Mouse (Mus musculus): ENCODE results near the gene Spcs2. TPM values are rescaled to one million over a fixed set of nuclear protein-coding genes. Genes with fewer than 3 reads are reported as not detected.

Gene Spcs2
- 345 and 352 TPM in 2 replicates for polyA plus RNA-seq (2014; fragmentation: Nextera tagmentation; extraction: Ambion mirVana)

DNA sequence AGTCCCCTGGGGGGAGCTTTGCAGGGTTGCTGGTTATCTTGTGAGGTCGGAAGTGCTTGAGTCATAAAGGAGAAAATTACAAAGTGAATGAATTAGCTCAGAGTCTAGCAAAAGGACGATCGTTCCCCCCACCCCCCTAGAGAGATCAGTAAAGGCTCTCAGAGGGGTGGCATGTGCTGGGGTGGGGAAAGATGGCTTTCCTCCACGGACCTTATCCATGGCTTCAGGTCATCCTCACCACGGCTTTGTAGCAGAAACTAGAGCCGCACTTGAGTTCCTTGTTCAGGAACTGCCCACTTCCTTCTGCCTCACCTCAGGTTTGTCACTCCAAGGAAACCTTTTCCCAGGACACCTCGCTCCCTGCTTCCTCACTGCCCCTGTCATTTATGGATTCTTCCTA is at the start of gene Spcs2:
Spcs2 (minus strand) TSS at position 101 of the 400 bp plus-strand sequence.
- DNase-seq (ENCODE audit: low spot score), result no peak
- Histone ChIP-seq H3K4me3 (ENCODE audit: low read depth, low read length) (no peak within 1 kb of the TSS), H3K4me1 (ENCODE audit: control insufficient read depth, insufficient read depth, low read length) (no peaks in the 10 kb centered on the region), H3K36me3 (ENCODE audit: control insufficient read depth, insufficient read depth, low read length) (no peaks in the 10 kb centered on the region), H3K4me2 (ENCODE audit: low read depth, severe bottlenecking) (no peak within 1 kb of the TSS), H3K27ac (replicated peaks; ENCODE audit: low read depth, low read length) (no peak within 1 kb of the TSS), H3K9ac (ENCODE audit: low read length) (no peak within 1 kb of the TSS), H3K27me3 (ENCODE audit: control insufficient read depth, insufficient read depth, low read length) (no peaks in the 10 kb centered on the region), H3K9me3 (ENCODE audit: control insufficient read depth, low read length) (no peaks in the 10 kb centered on the region)
- 43% methylated on average over 7 of the region's 7 CpGs for WGBS
- no peak for ATAC-seq (ENCODE audit: insufficient number of reproducible peaks, low FRiP score, low TSS enrichment, low read depth)

- Histone ChIP-seq H3K9me3 (ENCODE audit: control insufficient read depth, low read length) (no peaks in the 10 kb centered on the region), H3K27me3 (ENCODE audit: control insufficient read depth, insufficient read depth, low read length) (no peaks in the 10 kb centered on the region), H3K4me1 (ENCODE audit: control insufficient read depth, insufficient read depth, low read length) (no peaks in the 10 kb centered on the region), H3K9ac (ENCODE audit: low read length) (no peak overlapping the region), H3K4me2 (ENCODE audit: low read depth, severe bottlenecking) (no peak overlapping the region), H3K4me3 (ENCODE audit: low read depth, low read length) (no peak overlapping the region), H3K36me3 (ENCODE audit: control insufficient read depth, insufficient read depth, low read length) (no peaks in the 10 kb centered on the region), H3K27ac (replicated peaks; ENCODE audit: low read depth, low read length) (no peak overlapping the region)
- no peak for ATAC-seq (ENCODE audit: insufficient number of reproducible peaks, low FRiP score, low TSS enrichment, low read depth)
- 81% methylated on average over 5 of the region's 5 CpGs for WGBS
- DNase-seq (ENCODE audit: low spot score), result no peak
Measured at GRCm38 (mm10) chr7:99911038-99911437, 47.8 kb upstream of the Spcs2 start.

DNA sequence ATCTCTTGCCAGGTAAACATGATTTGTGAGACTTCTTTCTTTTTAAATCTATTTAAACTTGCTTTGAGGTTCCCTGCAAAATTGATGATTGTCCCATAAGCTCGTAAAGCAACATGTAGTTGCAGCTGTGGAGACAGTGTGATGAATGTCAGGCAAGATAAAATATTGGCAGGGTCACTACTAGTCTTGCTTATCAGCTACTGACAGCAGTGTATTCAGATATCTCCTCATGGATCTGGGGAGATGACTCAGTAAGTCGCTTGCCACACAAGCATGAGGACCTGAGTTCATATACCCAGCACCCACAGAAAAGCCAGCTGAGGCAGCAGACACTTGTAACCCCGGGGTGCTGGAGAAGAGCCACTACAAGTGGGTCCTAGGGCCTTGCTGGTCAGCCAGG is 44.2 kb upstream of the Spcs2 start:
- Histone ChIP-seq H3K4me3 (ENCODE audit: low read depth, low read length) (no peak overlapping the region), H3K36me3 (ENCODE audit: control insufficient read depth, insufficient read depth, low read length) (no peaks in the 10 kb centered on the region), H3K4me1 (ENCODE audit: control insufficient read depth, insufficient read depth, low read length) (no peaks in the 10 kb centered on the region), H3K4me2 (ENCODE audit: low read depth, severe bottlenecking) (no peak overlapping the region), H3K9me3 (ENCODE audit: control insufficient read depth, low read length) (no peaks in the 10 kb centered on the region), H3K9ac (ENCODE audit: low read length) (no peak overlapping the region), H3K27ac (replicated peaks; ENCODE audit: low read depth, low read length) (no peak overlapping the region), H3K27me3 (ENCODE audit: control insufficient read depth, insufficient read depth, low read length) (no peaks in the 10 kb centered on the region)
- DNase-seq (ENCODE audit: low spot score), result no peak
- no peak for ATAC-seq (ENCODE audit: insufficient number of reproducible peaks, low FRiP score, low TSS enrichment, low read depth)
- 74% methylated on average over 3 of the region's 3 CpGs for WGBS

- Histone ChIP-seq H3K27me3 (ENCODE audit: control insufficient read depth, insufficient read depth, low read length) (no peaks in the 10 kb centered on the region), H3K9ac (ENCODE audit: low read length) (no peak overlapping the region), H3K9me3 (ENCODE audit: control insufficient read depth, low read length) (no peaks in the 10 kb centered on the region), H3K4me2 (ENCODE audit: low read depth, severe bottlenecking) (no peak overlapping the region), H3K4me1 (ENCODE audit: control insufficient read depth, insufficient read depth, low read length) (no peaks in the 10 kb centered on the region), H3K27ac (replicated peaks; ENCODE audit: low read depth, low read length) (no peak overlapping the region), H3K4me3 (ENCODE audit: low read depth, low read length) (no peak overlapping the region), H3K36me3 (ENCODE audit: control insufficient read depth, insufficient read depth, low read length) (no peaks in the 10 kb centered on the region)
- WGBS, result 89% methylated on average over 3 of the region's 3 CpGs
- ATAC-seq (ENCODE audit: insufficient number of reproducible peaks, low FRiP score, low TSS enrichment, low read depth) (no peak), DNase-seq (ENCODE audit: low spot score) (no peak)
Measured at GRCm38 (mm10) chr7:99906346-99906745, 43.1 kb upstream of the Spcs2 start.

GRCm38 (mm10) chr7:99904421-99905005 is 41.3 kb upstream of the Spcs2 start:
- DNase-seq (ENCODE audit: low spot score), result no peak
- Histone ChIP-seq H3K4me1 (ENCODE audit: control insufficient read depth, insufficient read depth, low read length) (no peaks in the 10 kb centered on the region), H3K9me3 (ENCODE audit: control insufficient read depth, low read length) (no peaks in the 10 kb centered on the region), H3K36me3 (ENCODE audit: control insufficient read depth, insufficient read depth, low read length) (no peaks in the 10 kb centered on the region), H3K9ac (ENCODE audit: low read length) (no peak overlapping the region), H3K4me3 (ENCODE audit: low read depth, low read length) (no peak overlapping the region), H3K4me2 (ENCODE audit: low read depth, severe bottlenecking) (no peak overlapping the region), H3K27ac (replicated peaks; ENCODE audit: low read depth, low read length) (no peak overlapping the region), H3K27me3 (ENCODE audit: control insufficient read depth, insufficient read depth, low read length) (no peaks in the 10 kb centered on the region)
- 51% methylated on average over 3 of the region's 3 CpGs for WGBS
- no peak for ATAC-seq (ENCODE audit: insufficient number of reproducible peaks, low FRiP score, low TSS enrichment, low read depth)

GRCm38 (mm10) chr7:99902918-99903665 is 39.8 kb upstream of the Spcs2 start:
- Histone ChIP-seq H3K36me3 (ENCODE audit: control insufficient read depth, insufficient read depth, low read length) (no peaks in the 10 kb centered on the region), H3K27ac (replicated peaks; ENCODE audit: low read depth, low read length) (no peak overlapping the region), H3K4me3 (ENCODE audit: low read depth, low read length) (no peak overlapping the region), H3K9ac (ENCODE audit: low read length) (no peak overlapping the region), H3K4me2 (ENCODE audit: low read depth, severe bottlenecking) (no peak overlapping the region), H3K4me1 (ENCODE audit: control insufficient read depth, insufficient read depth, low read length) (no peaks in the 10 kb centered on the region), H3K27me3 (ENCODE audit: control insufficient read depth, insufficient read depth, low read length) (no peaks in the 10 kb centered on the region), H3K9me3 (ENCODE audit: control insufficient read depth, low read length) (no peaks in the 10 kb centered on the region)
- ATAC-seq (ENCODE audit: insufficient number of reproducible peaks, low FRiP score, low TSS enrichment, low read depth) (no peak), DNase-seq (ENCODE audit: low spot score) (no peak)
- WGBS, result 80% methylated on average over 11 of the region's 11 CpGs

GRCm38 (mm10) chr7:99902208-99902607 is 38.9 kb upstream of the Spcs2 start:
- WGBS, result 64% methylated on average over 4 of the region's 4 CpGs
- Histone ChIP-seq H3K27me3 (ENCODE audit: control insufficient read depth, insufficient read depth, low read length) (no peaks in the 10 kb centered on the region), H3K9me3 (ENCODE audit: control insufficient read depth, low read length) (no peaks in the 10 kb centered on the region), H3K4me2 (ENCODE audit: low read depth, severe bottlenecking) (no peak overlapping the region), H3K27ac (replicated peaks; ENCODE audit: low read depth, low read length) (no peak overlapping the region), H3K36me3 (ENCODE audit: control insufficient read depth, insufficient read depth, low read length) (no peaks in the 10 kb centered on the region), H3K4me3 (ENCODE audit: low read depth, low read length) (no peak overlapping the region), H3K4me1 (ENCODE audit: control insufficient read depth, insufficient read depth, low read length) (no peaks in the 10 kb centered on the region), H3K9ac (ENCODE audit: low read length) (no peak overlapping the region)
- ATAC-seq (ENCODE audit: insufficient number of reproducible peaks, low FRiP score, low TSS enrichment, low read depth) (no peak), DNase-seq (ENCODE audit: low spot score) (no peak)

DNA sequence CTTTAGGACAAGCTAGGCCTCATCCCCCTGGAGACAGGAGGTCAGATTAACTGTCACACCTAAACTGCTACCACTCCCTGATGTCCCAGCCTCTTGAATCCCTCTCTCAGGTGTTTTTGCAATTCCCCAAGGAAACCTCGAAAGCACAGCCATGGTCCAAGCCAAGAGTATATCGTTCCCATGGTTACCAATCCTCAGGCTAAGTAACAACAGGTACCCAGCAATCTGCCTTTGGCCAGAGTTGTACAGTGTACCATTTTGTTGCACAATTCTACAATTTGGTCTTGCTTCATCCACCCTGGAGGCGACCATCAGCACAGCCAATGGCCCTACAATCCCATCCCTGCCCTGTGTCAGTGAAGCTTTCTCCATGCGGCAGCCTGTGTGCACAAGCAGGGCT is 33.6 kb upstream of the Spcs2 start:
- H3K4me2 ChIP-seq (ENCODE audit: low read depth, severe bottlenecking), result no peak overlapping the region
- H3K9me3 ChIP-seq (ENCODE audit: control insufficient read depth, low read length), result no peaks in the 10 kb centered on the region
- H3K36me3 ChIP-seq (ENCODE audit: control insufficient read depth, insufficient read depth, low read length), result no peaks in the 10 kb centered on the region
- no peak overlapping the region for H3K27ac ChIP-seq (replicated peaks; ENCODE audit: low read depth, low read length)
- WGBS, result 79% methylated on average over 4 of the region's 4 CpGs
- no peaks in the 10 kb centered on the region for H3K4me1 ChIP-seq (ENCODE audit: control insufficient read depth, insufficient read depth, low read length)
- no peaks in the 10 kb centered on the region for H3K27me3 ChIP-seq (ENCODE audit: control insufficient read depth, insufficient read depth, low read length)
- no peak overlapping the region for H3K9ac ChIP-seq (ENCODE audit: low read length)
- DNase-seq (ENCODE audit: low spot score) (no peak), ATAC-seq (ENCODE audit: insufficient number of reproducible peaks, low FRiP score, low TSS enrichment, low read depth) (no peak)
- no peak overlapping the region for H3K4me3 ChIP-seq (ENCODE audit: low read depth, low read length)

All from limb, embryonic 11.5 days (tissue).